Mouse (Mus musculus) lung, postnatal 0 days (tissue): Measurements from ENCODE around the gene Tmem233.

Experiments used
- CTCF ChIP-seq: IDR thresholded peaks from 2 replicates; pipeline ENCODE4 v1.5.1; 2016; ENCODE audit warnings: antibody characterized with exemption, mild to moderate bottlenecking
- EP300 ChIP-seq: IDR thresholded peaks from 2 replicates; pipeline ENCODE4 v1.6.1; 2016; ENCODE audit warnings: antibody characterized with exemption, mild to moderate bottlenecking, control low read depth

GRCm38 (mm10) chr5:116082241-116082900, 673 bp downstream of the Tmem233 start:
- TF ChIP-seq EP300, result no peak
- TF ChIP-seq CTCF, result no peak
